Mouse (Mus musculus) kidney, embryonic 16.5 days (tissue): ENCODE measurements at regions not wholly inside any gene's neighbourhood (a gene's known extent, or its start where the extent isn't known, plus 50 kb on each side); places are given as distances from the start of the nearest gene placed in this dataset.
A peak's percentile ranks its signal among the peaks of the same experiment; 100 is the strongest.

Experiments
- ATAC-seq: fragments of 200-750 bp; cut with Nextera tagmentation; 2 replicates; pipeline ENCODE4 v1.8.0; 2017; ENCODE audit warnings: moderate TSS enrichment; ENCODE audit not compliant: low FRiP score, low TSS enrichment
- H3K27ac ChIP-seq: fragments of 300-500 bp; sonication (generic); 2 replicates; pipeline ENCODE4 v1.5.1; 2014; ENCODE audit warnings: low read length
- H3K27me3 ChIP-seq: fragments of 300-500 bp; sonication (generic); 2 replicates; pipeline ENCODE4 v1.6.1; 2014; ENCODE audit warnings: low read length, control low read depth, mixed read lengths; ENCODE audit not compliant: insufficient read depth
- H3K36me3 ChIP-seq: fragments of 300-500 bp; sonication (generic); 2 replicates; pipeline ENCODE4 v1.6.1; 2014; ENCODE audit warnings: low read length, control low read depth, mixed read lengths; ENCODE audit not compliant: insufficient read depth
- H3K4me1 ChIP-seq: fragments of 300-500 bp; sonication (generic); 2 replicates; pipeline ENCODE4 v1.6.1; 2014; ENCODE audit warnings: low read length, control low read depth, mixed read lengths; ENCODE audit not compliant: insufficient read depth
- H3K4me2 ChIP-seq: fragments of 300-500 bp; sonication (generic); replicated peaks from 2 replicates; pipeline ENCODE4 v1.6.1; 2014; ENCODE audit warnings: low read depth, low read length
- H3K4me3 ChIP-seq: fragments of 300-500 bp; sonication (generic); 2 replicates; pipeline ENCODE4 v1.5.1; 2014; ENCODE audit warnings: mild to moderate bottlenecking, low read length
- H3K9ac ChIP-seq: fragments of 300-500 bp; sonication (generic); replicated peaks from 2 replicates; pipeline ENCODE4 v1.6.1; 2014; ENCODE audit warnings: low read length
- H3K9me3 ChIP-seq: fragments of 300-500 bp; sonication (generic); 2 replicates; pipeline ENCODE4 v1.6.1; 2016; ENCODE audit warnings: low read length, control low read depth
- WGBS: fragments of 180-500 bp; shearing (Covaris S2); extraction: QIAGEN DNeasy Blood & Tissue Kit; methylation state at CpG from one replicate; pipeline ENCODE4 v1.1.7; 2014; 5-methylcytosine and 5-hydroxymethylcytosine counted together

GRCm38 (mm10) chr12:90893655-90894370 lies 155.6 kb upstream of the Dio2 start:
- Histone ChIP-seq H3K4me1 (no peaks in the 10 kb centered on the region), H3K36me3 (no peaks in the 10 kb centered on the region), H3K4me2 (no peak overlapping the region), H3K4me3 (no peak overlapping the region), H3K27ac (no peak overlapping the region), H3K9me3 (no peaks in the 10 kb centered on the region), H3K9ac (no peak overlapping the region), H3K27me3 (no peaks in the 10 kb centered on the region)
- WGBS, result 74% methylated on average over 9 of the region's 9 CpGs
- ATAC-seq, result no peak

GRCm38 (mm10) chr12:90876230-90877005 lies 138.2 kb upstream of the Dio2 start:
- H3K4me1 ChIP-seq, result no peaks in the 10 kb centered on the region
- WGBS, result 58% methylated on average over 5 of the region's 5 CpGs
- no peak overlapping the region for H3K4me3 ChIP-seq
- H3K36me3 ChIP-seq, result no peaks in the 10 kb centered on the region
- no peak for ATAC-seq
- no peak overlapping the region for H3K27ac ChIP-seq
- H3K9me3 ChIP-seq, result no peaks in the 10 kb centered on the region
- H3K27me3 ChIP-seq, result no peaks in the 10 kb centered on the region
- H3K9ac ChIP-seq, result no peak overlapping the region
- no peak overlapping the region for H3K4me2 ChIP-seq

- H3K4me1 ChIP-seq, result no peaks in the 10 kb centered on the region
- WGBS, result 47% methylated on average over 3 of the region's 3 CpGs
- H3K9ac ChIP-seq, result no peak overlapping the region
- no peak overlapping the region for H3K27ac ChIP-seq
- no peaks in the 10 kb centered on the region for H3K36me3 ChIP-seq
- H3K4me3 ChIP-seq, result no peak overlapping the region
- no peak for ATAC-seq
- no peaks in the 10 kb centered on the region for H3K9me3 ChIP-seq
- no peaks in the 10 kb centered on the region for H3K27me3 ChIP-seq
- H3K4me2 ChIP-seq, result no peak overlapping the region
Measured at GRCm38 (mm10) chr12:90874840-90875239, 136.6 kb upstream of the Dio2 start.

- Histone ChIP-seq H3K9ac (no peak overlapping the region), H3K4me3 (no peak overlapping the region), H3K4me1 (no peaks in the 10 kb centered on the region), H3K27ac (no peak overlapping the region), H3K36me3 (no peaks in the 10 kb centered on the region), H3K27me3 (no peaks in the 10 kb centered on the region), H3K9me3 (no peaks in the 10 kb centered on the region), H3K4me2 (no peak overlapping the region)
- no peak for ATAC-seq
- 89% methylated on average over 3 of the region's 3 CpGs for WGBS
Measured at GRCm38 (mm10) chr12:90873959-90874358, 135.7 kb upstream of the Dio2 start.

GRCm38 (mm10) chr12:90866597-90866996 lies 128.4 kb upstream of the Dio2 start:
- WGBS, result 86% methylated on average over 4 of the region's 4 CpGs
- H3K27ac ChIP-seq, result no peak overlapping the region
- no peaks in the 10 kb centered on the region for H3K9me3 ChIP-seq
- H3K4me3 ChIP-seq, result no peak overlapping the region
- no peak for ATAC-seq
- no peak overlapping the region for H3K9ac ChIP-seq
- no peaks in the 10 kb centered on the region for H3K4me1 ChIP-seq
- H3K27me3 ChIP-seq, result no peaks in the 10 kb centered on the region
- no peaks in the 10 kb centered on the region for H3K36me3 ChIP-seq
- no peak overlapping the region for H3K4me2 ChIP-seq

GRCm38 (mm10) chr12:90862632-90863031 lies 124.4 kb upstream of the Dio2 start:
- Histone ChIP-seq H3K36me3 (no peaks in the 10 kb centered on the region), H3K4me3 (no peak overlapping the region), H3K4me1 (no peaks in the 10 kb centered on the region), H3K9ac (no peak overlapping the region), H3K9me3 (no peaks in the 10 kb centered on the region), H3K27ac (no peak overlapping the region), H3K4me2 (no peak overlapping the region), H3K27me3 (no peaks in the 10 kb centered on the region)
- no peak for ATAC-seq
- WGBS, result 91% methylated on average over 3 of the region's 3 CpGs

GRCm38 (mm10) chr12:90857746-90858145 lies 119.5 kb upstream of the Dio2 start:
- no peaks in the 10 kb centered on the region for H3K4me1 ChIP-seq
- no peaks in the 10 kb centered on the region for H3K36me3 ChIP-seq
- H3K27me3 ChIP-seq, result no peaks in the 10 kb centered on the region
- H3K27ac ChIP-seq, result no peak overlapping the region
- H3K9me3 ChIP-seq, result no peaks in the 10 kb centered on the region
- WGBS, result 18% methylated on average over 3 of the region's 3 CpGs
- ATAC-seq, result peak; percentile 84
- no peak overlapping the region for H3K4me3 ChIP-seq
- no peak overlapping the region for H3K4me2 ChIP-seq
- H3K9ac ChIP-seq, result no peak overlapping the region

GRCm38 (mm10) chr12:90810666-90811065 lies 72.4 kb upstream of the Dio2 start:
- no peak overlapping the region for H3K4me3 ChIP-seq
- no peaks in the 10 kb centered on the region for H3K9me3 ChIP-seq
- no peak for ATAC-seq
- no peak overlapping the region for H3K27ac ChIP-seq
- WGBS, result 74% methylated on average over 6 of the region's 6 CpGs
- H3K27me3 ChIP-seq, result no peaks in the 10 kb centered on the region
- no peaks in the 10 kb centered on the region for H3K36me3 ChIP-seq
- H3K9ac ChIP-seq, result no peak overlapping the region
- H3K4me1 ChIP-seq, result no peaks in the 10 kb centered on the region
- H3K4me2 ChIP-seq, result no peak overlapping the region

GRCm38 (mm10) chr12:90790562-90790961 lies 52.3 kb upstream of the Dio2 start:
- Histone ChIP-seq H3K27ac (no peak overlapping the region), H3K4me2 (no peak overlapping the region), H3K4me1 (no peaks in the 10 kb centered on the region), H3K4me3 (no peak overlapping the region), H3K9ac (no peak overlapping the region), H3K36me3 (no peaks in the 10 kb centered on the region), H3K9me3 (no peaks in the 10 kb centered on the region), H3K27me3 (no peaks in the 10 kb centered on the region)
- no peak for ATAC-seq
- WGBS, result 90% methylated on average over 2 of the region's 2 CpGs
